Mouse (Mus musculus) CH12.LX (cell line): ENCODE data around the gene Scp2. TPM values are rescaled to one million over a fixed set of nuclear protein-coding genes. Genes with fewer than 3 reads are reported as not detected.

Experiments used
- DNase-seq: peaks from one replicate; pipeline ENCODE4 v3.0.0-alpha.2; 2013; ENCODE audit errors: extremely low read depth
- H3K27ac ChIP-seq: 2 replicates; pipeline ENCODE4 v1.5.1; 2012; ENCODE audit warnings: low read depth, mild to moderate bottlenecking, control low read depth, moderate library complexity; ENCODE audit not compliant: insufficient read depth
- H3K27me3 ChIP-seq: replicated peaks from 2 replicates; pipeline ENCODE3; 2012; ENCODE audit warnings: inconsistent platforms
- H3K36me3 ChIP-seq, 2 experiments: replicated peaks in 1 of 2; 2 replicates each; pipeline versions ENCODE3 to v1.6.1; 2012; ENCODE audit warnings: inconsistent platforms in 1 of 2, low read length in 1 of 2, mild to moderate bottlenecking in 1 of 2, mixed read lengths in 1 of 2, moderate library complexity in 1 of 2; ENCODE audit not compliant: control insufficient read depth in 1 of 2, insufficient read depth in 1 of 2
- H3K4me1 ChIP-seq, 2 experiments: 2 replicates each; pipeline ENCODE4 v1.6.1; 2012; ENCODE audit warnings: inconsistent platforms in 1 of 2, moderate library complexity in 1 of 2; ENCODE audit not compliant: insufficient read depth in 2 of 2, control insufficient read depth in 1 of 2
- H3K4me2 ChIP-seq: 2 replicates; pipeline ENCODE4 v1.6.1; 2012; ENCODE audit warnings: low read depth, mild to moderate bottlenecking, control low read depth; ENCODE audit not compliant: poor library complexity, insufficient read depth, severe bottlenecking
- H3K4me3 ChIP-seq, 3 experiments: fragments of 150-350 bp in 1 of 3; sonication (generic) in 1 of 3; replicated peaks in 1 of 3; 2 replicates each; pipeline versions ENCODE3 to v1.5.1; 2011 to 2012; ENCODE audit warnings: low read depth in 2 of 3, low read length in 2 of 3, mild to moderate bottlenecking in 2 of 3, moderate library complexity in 2 of 3, control low read depth in 1 of 3, improper control_type of control experiment in 1 of 3, inconsistent platforms in 1 of 3, mixed read lengths in 1 of 3; ENCODE audit not compliant: poor library complexity in 1 of 3
- H3K79me2 ChIP-seq: replicated peaks from 2 replicates; pipeline ENCODE4 v1.6.1; 2012; ENCODE audit warnings: mild to moderate bottlenecking, moderate library complexity; ENCODE audit not compliant: control insufficient read depth, poor library complexity, insufficient read depth, severe bottlenecking; ENCODE audit errors: extremely low read depth
- H3K9ac ChIP-seq: 2 replicates; pipeline ENCODE4 v1.6.1; 2012; ENCODE audit warnings: low read depth, mild to moderate bottlenecking, control low read depth, moderate library complexity; ENCODE audit not compliant: insufficient read depth
- H3K9me3 ChIP-seq: replicated peaks from 2 replicates; pipeline ENCODE3; 2012; ENCODE audit warnings: low read length, inconsistent platforms, mixed read lengths
- BHLHE40 ChIP-seq: IDR thresholded peaks from 2 replicates; pipeline ENCODE4 v1.6.1; 2011; ENCODE audit warnings: mild to moderate bottlenecking, low read depth, low read length, improper control_type of control experiment
- CHD2 ChIP-seq: IDR thresholded peaks from 2 replicates; pipeline ENCODE4 v1.6.1; 2011; ENCODE audit warnings: low read length, improper control_type of control experiment
- CTCF ChIP-seq, 2 experiments: IDR thresholded peaks in 1 of 2; conservative IDR thresholded peaks in 1 of 2; 2 replicates each; pipeline ENCODE4 v1.5.1; 2011 to 2012; ENCODE audit warnings: low read depth in 2 of 2, low read length in 2 of 2, improper control_type of control experiment in 1 of 2, inconsistent platforms in 1 of 2, mild to moderate bottlenecking in 1 of 2, moderate library complexity in 1 of 2
- EP300 ChIP-seq: IDR thresholded peaks from 2 replicates; pipeline ENCODE4 v1.6.1; 2011; ENCODE audit warnings: low read length, improper control_type of control experiment
- GABPA ChIP-seq: IDR thresholded peaks from 2 replicates; pipeline ENCODE4 v1.6.1; 2012; ENCODE audit warnings: low read depth, low read length, improper control_type of control experiment, inconsistent platforms; ENCODE audit not compliant: insufficient replicate concordance
- IRF4 ChIP-seq: IDR thresholded peaks from 2 replicates; pipeline ENCODE4 v1.6.1; 2014; ENCODE audit warnings: low read depth, mild to moderate bottlenecking, inconsistent platforms, low read length, improper control_type of control experiment
- KAT2A ChIP-seq: IDR thresholded peaks from 2 replicates; pipeline ENCODE4 v1.6.1; 2012; ENCODE audit warnings: low read length, improper control_type of control experiment, inconsistent platforms; ENCODE audit not compliant: insufficient replicate concordance
- MAFK ChIP-seq: IDR thresholded peaks from 2 replicates; pipeline ENCODE4 v1.6.1; 2011; ENCODE audit warnings: low read length, improper control_type of control experiment; ENCODE audit not compliant: insufficient replicate concordance
- MAZ ChIP-seq: IDR thresholded peaks from 2 replicates; pipeline ENCODE4 v1.6.1; 2012; ENCODE audit warnings: low read depth, mild to moderate bottlenecking, inconsistent platforms, low read length, improper control_type of control experiment, moderate library complexity
- MXI1 ChIP-seq: IDR thresholded peaks from 2 replicates; pipeline ENCODE4 v1.6.1; 2011; ENCODE audit warnings: mild to moderate bottlenecking, low read depth, low read length, improper control_type of control experiment
- POLR2A ChIP-seq: IDR thresholded peaks from 2 replicates; pipeline ENCODE4 v1.6.1; 2011; ENCODE audit warnings: low read depth, mild to moderate bottlenecking, improper control_type of control experiment, low read length
- POLR2AphosphoS2 ChIP-seq: IDR thresholded peaks from 2 replicates; pipeline ENCODE4 v1.6.1; 2011; ENCODE audit warnings: low read depth, low read length, improper control_type of control experiment
- SMC3 ChIP-seq: IDR thresholded peaks from 2 replicates; pipeline ENCODE4 v1.6.1; 2011; ENCODE audit warnings: low read depth, low read length, improper control_type of control experiment
- TBP ChIP-seq: conservative IDR thresholded peaks from 2 replicates; pipeline ENCODE4 v1.6.1; 2011; ENCODE audit warnings: low read depth, low read length, improper control_type of control experiment
- TCF12 ChIP-seq: IDR thresholded peaks from 2 replicates; pipeline ENCODE4 v1.6.1; 2014; ENCODE audit warnings: low read depth, mild to moderate bottlenecking, inconsistent platforms, low read length, improper control_type of control experiment
- UBTF ChIP-seq: IDR thresholded peaks from 2 replicates; pipeline ENCODE4 v1.6.1; 2012; ENCODE audit warnings: low read depth, mild to moderate bottlenecking, inconsistent platforms, low read length, improper control_type of control experiment, moderate library complexity
- USF2 ChIP-seq: conservative IDR thresholded peaks from 2 replicates; pipeline ENCODE4 v1.6.1; 2011; ENCODE audit warnings: low read depth, low read length, improper control_type of control experiment
- ZC3H11A ChIP-seq: IDR thresholded peaks from 2 replicates; pipeline ENCODE4 v1.6.1; 2012; ENCODE audit warnings: low read depth, mild to moderate bottlenecking, inconsistent platforms, low read length, improper control_type of control experiment
- ZKSCAN1 ChIP-seq: IDR thresholded peaks from 2 replicates; pipeline ENCODE4 v1.6.1; 2012; ENCODE audit warnings: low read depth, inconsistent platforms, low read length, improper control_type of control experiment, borderline replicate concordance
- dilution Hi-C: fragments of 300-500 bp; cut with MboI; formaldehyde crosslinking; loops from 2 replicates; pipeline ENCODE4 v1.14.3; 2020; ENCODE audit warnings: low sequenced_read_pairs; ENCODE audit not compliant: extremely low pct_unique_long_range_greater_than_20kb, extremely low pct_ligation_motif_present
- in situ Hi-C: fragments of 300-500 bp; cut with MboI; formaldehyde crosslinking; loops from 3 replicates; pipeline ENCODE4 v1.14.3; 2019; ENCODE audit warnings: low sequenced_read_pairs, low pct_ligation_motif_present, low pct_unique_long_range_greater_than_20kb, mixed read lengths
- polyA plus RNA-seq: library from polyadenylated mRNA; unstranded; fragments of >175 nt; gene quantifications from 2 replicates; pipeline ENCODE4 v1.2.1, GENCODE M21; 2012; ENCODE audit warnings: low read depth; ENCODE audit not compliant: insufficient read length
- total RNA-seq, 2 experiments: library from RNA; depleted of rRNA; stranded (reverse); fragments of 300-350 nt in 1 of 2; fragments of >200 nt in 1 of 2; gene quantifications; 2 replicates each; pipeline ENCODE4 v1.2.3; 2012 to 2014

Scp2 gene
- total and polyA plus RNA-seq, 3 experiments = 65.0 to 127 (median 97.8) TPM

- Histone ChIP-seq H3K9me3 (no peaks in the 10 kb centered on the region), H3K27me3 (no peaks in the 10 kb centered on the region), H3K36me3 (peaks cover 0 to 44% of the 10 kb centered on the region in 2 experiments), H3K9ac (no peak overlapping the region), H3K4me1 (peaks cover 0 to 6% of the 10 kb centered on the region in 2 experiments; a peak in 1 of 4 replicates), H3K4me2 (no peak overlapping the region), H3K79me2 (no peaks in the 10 kb centered on the region), H3K4me3 (no peak overlapping the region), H3K27ac (no peak overlapping the region)
- in situ Hi-C loops (no loop called here), dilution Hi-C loops (no loop called here)
- DNase-seq = no peak
- no peak for TF ChIP-seq ZKSCAN1
- TF ChIP-seq MXI1 = no peak
- no peak for TF ChIP-seq ZC3H11A
- no peak for TF ChIP-seq GABPA
- TF ChIP-seq, all 38 proteins: peak for 0
These were observed 60.8 kb downstream of the Scp2 start for GRCm38 (mm10) chr4:108083993-108084392.

GRCm38 (mm10) chr4:108083032-108083735 is 61.6 kb downstream of the Scp2 start:
- DNase-seq = no peak
- Histone ChIP-seq H3K4me3 (no peak overlapping the region), H3K27me3 (no peaks in the 10 kb centered on the region), H3K9me3 (peaks cover 2% of the 10 kb centered on the region), H3K9ac (no peak overlapping the region), H3K27ac (no peak overlapping the region), H3K36me3 (peaks cover 3 to 51% of the 10 kb centered on the region in 2 experiments), H3K4me2 (no peak overlapping the region), H3K4me1 (peaks cover 0 to 9% of the 10 kb centered on the region in 2 experiments; a peak in 2 of 4 replicates), H3K79me2 (no peaks in the 10 kb centered on the region)
- dilution Hi-C loops = no loop called here
- in situ Hi-C loops = no loop called here
- TF ChIP-seq BHLHE40 (no peak), POLR2A (no peak), TBP (no peak), MAZ (no peak), MXI1 (no peak), SMC3 (no peak), MAFK (no peak), UBTF (no peak), KAT2A (no peak), CTCF (conservative IDR thresholded peaks at IDR 0.05 in 1 of 2, IDR thresholded peaks at IDR 0.05 in 1 of 2; ENCODE audit: low read depth in 2 of 2, low read length in 2 of 2) (no peak), ZKSCAN1 (no peak), CHD2 (no peak), EP300 (no peak), IRF4 (no peak), GABPA (no peak), USF2 (no peak), TCF12 (no peak), POLR2AphosphoS2 (no peak)
